Mouse (Mus musculus) ES-E14 (cell line): ENCODE results near the gene Rps6. TPM values are rescaled to one million over a fixed set of nuclear protein-coding genes. Genes with fewer than 3 reads are reported as not detected.
A peak's percentile ranks its signal among the peaks of the same experiment; 100 is the strongest.

Experiments used
- DNase-seq: peaks from one replicate; pipeline ENCODE4 v3.0.0-alpha.2; 2013; ENCODE audit warnings: low read depth, low spot score
- H3K27ac ChIP-seq: 2 replicates; pipeline ENCODE4 v1.5.1; 2012; ENCODE audit warnings: low read depth, mild to moderate bottlenecking, low read length, moderate library complexity, mixed read lengths; ENCODE audit not compliant: poor library complexity, insufficient read depth, severe bottlenecking
- H3K36me3 ChIP-seq: 2 replicates; pipeline ENCODE4 v1.6.1; 2012; ENCODE audit warnings: mild to moderate bottlenecking, low read length, moderate library complexity, mixed read lengths; ENCODE audit not compliant: control insufficient read depth, poor library complexity, insufficient read depth, severe bottlenecking
- H3K4me1 ChIP-seq, 2 experiments: fragments of 150-350 bp in 1 of 2; sonication (generic) in 1 of 2; 2 replicates each; pipeline ENCODE4 v1.6.1; 2012; ENCODE audit warnings: low read length in 2 of 2, mild to moderate bottlenecking in 1 of 2, mixed read lengths in 1 of 2; ENCODE audit not compliant: control insufficient read depth in 2 of 2, insufficient read depth in 2 of 2, poor library complexity in 1 of 2
- H3K4me3 ChIP-seq, 2 experiments: fragments of 150-350 bp in 1 of 2; sonication (generic) in 1 of 2; 2 replicates each; pipeline ENCODE4 v1.5.1; 2012; ENCODE audit warnings: low read length in 2 of 2, low read depth in 1 of 2, mild to moderate bottlenecking in 1 of 2, mixed read lengths in 1 of 2; ENCODE audit not compliant: insufficient read depth in 1 of 2, poor library complexity in 1 of 2, severe bottlenecking in 1 of 2
- H3K9ac ChIP-seq: 2 replicates; pipeline ENCODE4 v1.6.1; 2012; ENCODE audit warnings: low read depth, mild to moderate bottlenecking, low read length, mixed read lengths; ENCODE audit not compliant: poor library complexity, insufficient read depth, severe bottlenecking
- H3K9me3 ChIP-seq: fragments of 150-350 bp; sonication (generic); 2 replicates; pipeline ENCODE4 v1.6.1; 2012; ENCODE audit warnings: low read depth, mild to moderate bottlenecking, low read length; ENCODE audit not compliant: control insufficient read depth, insufficient read depth
- CHD2 ChIP-seq: IDR thresholded peaks from 2 replicates; pipeline ENCODE4 v1.6.1; 2014; ENCODE audit warnings: mild to moderate bottlenecking, low read depth, low read length, inconsistent platforms
- HCFC1 ChIP-seq: IDR thresholded peaks from 2 replicates; pipeline ENCODE4 v1.6.1; 2012; ENCODE audit warnings: low read length, inconsistent platforms, borderline replicate concordance; ENCODE audit not compliant: insufficient read depth
- MAFK ChIP-seq: IDR thresholded peaks from 2 replicates; pipeline ENCODE4 v1.6.1; 2014; ENCODE audit warnings: mild to moderate bottlenecking, low read depth, low read length, inconsistent platforms; ENCODE audit not compliant: insufficient read depth
- ZC3H11A ChIP-seq: IDR thresholded peaks from 2 replicates; pipeline ENCODE4 v1.6.1; 2012; ENCODE audit warnings: low read depth, mild to moderate bottlenecking, inconsistent platforms, low read length, borderline replicate concordance
- ZNF384 ChIP-seq: IDR thresholded peaks from 2 replicates; pipeline ENCODE4 v1.6.1; 2012; ENCODE audit warnings: low read depth, low read length, inconsistent platforms
- in situ Hi-C, 2 experiments: fragments of 600-800 bp; cut with MboI; formaldehyde crosslinking; loops; one replicate each; pipeline ENCODE4 v1.15.1; 2025; ENCODE audit warnings: low sequenced_read_pairs in 2 of 2, inconsistent platforms in 1 of 2; ENCODE audit not compliant: unreplicated experiment in 2 of 2
- total RNA-seq: library from RNA; depleted of rRNA; stranded (reverse); fragments of 300-350 nt; gene quantifications from 2 replicates; pipeline ENCODE4 v1.2.3, GENCODE M21; 2012; rRNA removed

The Rps6 gene
- 2,193 and 2,264 TPM in 2 replicates for total RNA-seq

GRCm38 (mm10) chr4:86857113-86858069 is at the start of gene Rps6:
Rps6 (minus strand) TSS chr4:86857412.
- Histone ChIP-seq H3K4me3 (peak within 1 kb of the TSS; percentile 84 to 94), H3K9ac (peak within 1 kb of the TSS; percentile 97), H3K4me1 (0 out of 4 replicates have a peak, but pooled peaks cover 0 to 3% of the 10 kb centered on the region in 2 experiments), H3K36me3 (peaks cover 27% of the 10 kb centered on the region), H3K9me3 (no peaks in the 10 kb centered on the region), H3K27ac (peak within 1 kb of the TSS; percentile 92)
- peak; percentile 91 for DNase-seq
- TF ChIP-seq ZNF384: no peak
- peak; percentile 58; the same call in 1 of the 2 replicates for TF ChIP-seq HCFC1
- no peak for TF ChIP-seq MAFK
- TF ChIP-seq CHD2: peak; percentile 96
- TF ChIP-seq ZC3H11A: no peak
- in situ Hi-C loops: no loop called here

- Histone ChIP-seq H3K9ac (no peak overlapping the region), H3K4me1 (peaks cover 0 to 2% of the 10 kb centered on the region in 2 experiments; a peak in 2 of 4 replicates), H3K9me3 (no peaks in the 10 kb centered on the region), H3K27ac (no peak overlapping the region), H3K4me3 (no peak overlapping the region), H3K36me3 (no peaks in the 10 kb centered on the region)
- TF ChIP-seq MAFK: no peak
- no peak for TF ChIP-seq CHD2
- no peak for TF ChIP-seq ZC3H11A
- no peak for TF ChIP-seq ZNF384
- no peak for TF ChIP-seq HCFC1
- in situ Hi-C loops: no loop called here
- no peak for DNase-seq
These were observed 48.7 kb upstream of the Rps6 start for GRCm38 (mm10) chr4:86905869-86906268.

GRCm38 (mm10) chr4:86904969-86905368 is 47.8 kb upstream of the Rps6 start:
- H3K36me3 ChIP-seq: no peaks in the 10 kb centered on the region
- in situ Hi-C loops: no loop called here
- H3K27ac ChIP-seq: no peak overlapping the region
- H3K4me1 ChIP-seq: no peaks in the 10 kb centered on the region; a peak in 1 of 4 replicates
- no peaks in the 10 kb centered on the region for H3K9me3 ChIP-seq
- peak; percentile 44 for DNase-seq
- TF ChIP-seq ZNF384 (no peak), HCFC1 (no peak)
- no peak overlapping the region for H3K9ac ChIP-seq
- no peak overlapping the region for H3K4me3 ChIP-seq

GRCm38 (mm10) chr4:86902351-86902750 is 45.1 kb upstream of the Rps6 start:
- Histone ChIP-seq H3K4me3 (no peak overlapping the region), H3K4me1 (no peaks in the 10 kb centered on the region; a peak in 1 of 4 replicates), H3K9me3 (no peaks in the 10 kb centered on the region), H3K9ac (no peak overlapping the region), H3K27ac (no peak overlapping the region), H3K36me3 (no peaks in the 10 kb centered on the region)
- no peak for TF ChIP-seq ZC3H11A
- no peak for TF ChIP-seq ZNF384
- TF ChIP-seq HCFC1: no peak
- no peak for TF ChIP-seq CHD2
- TF ChIP-seq MAFK: no peak
- no peak for DNase-seq
- in situ Hi-C loops: no loop called here
